Mouse (Mus musculus) myocyte (in vitro differentiated cells): ENCODE results near the gene Ank3.

Source experiments
- CEBPB ChIP-seq: IDR thresholded peaks from 2 replicates; pipeline ENCODE4 v1.6.1; 2011; ENCODE audit warnings: mild to moderate bottlenecking, moderate library complexity; ENCODE audit not compliant: poor library complexity, insufficient read depth, severe bottlenecking
- E2F4 ChIP-seq: IDR thresholded peaks from one replicate; pipeline ENCODE4 v1.6.1; 2011; ENCODE audit warnings: mild to moderate bottlenecking, control low read depth, moderate library complexity; ENCODE audit not compliant: insufficient read depth
- POLR2A ChIP-seq: IDR thresholded peaks from one replicate; pipeline ENCODE4 v1.6.1; 2011; ENCODE audit warnings: low read depth, mild to moderate bottlenecking, control low read depth, moderate library complexity; ENCODE audit not compliant: insufficient read length
- POLR2AphosphoS2 ChIP-seq: IDR thresholded peaks from one replicate; pipeline ENCODE4 v1.6.1; 2011; ENCODE audit warnings: low read depth, control low read depth; ENCODE audit not compliant: insufficient read length
- TCF12 ChIP-seq: IDR thresholded peaks from one replicate; pipeline ENCODE4 v1.6.1; 2011; ENCODE audit warnings: mild to moderate bottlenecking, control low read depth; ENCODE audit not compliant: poor library complexity, insufficient read depth, severe bottlenecking

DNA sequence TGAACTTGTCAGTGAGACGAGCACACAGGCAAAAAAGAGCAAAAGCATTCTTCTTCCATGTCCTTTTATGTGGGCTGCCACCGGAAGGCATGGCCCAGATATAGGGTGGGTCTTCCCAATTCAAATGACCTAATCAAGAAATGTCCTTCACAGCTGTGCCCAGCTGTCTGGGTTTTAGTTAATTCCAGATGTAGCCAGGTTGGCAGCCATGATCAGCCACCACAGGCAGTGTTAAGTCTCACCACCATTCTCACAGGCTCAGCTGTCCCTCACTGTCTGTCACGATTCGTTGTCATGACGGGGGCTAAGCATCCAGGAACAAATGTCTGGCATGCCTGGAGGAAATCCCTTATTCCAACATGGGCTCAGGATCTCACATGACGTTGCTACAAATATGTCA, 36.6 kb downstream of the Ank3 start:
- TF ChIP-seq POLR2A (no peak), TCF12 (no peak), E2F4 (no peak), CEBPB (no peak), POLR2AphosphoS2 (no peak)
